Mouse (Mus musculus) ES-E14 (cell line): Measurements from ENCODE around the gene Hint3.

Source experiments
- HCFC1 ChIP-seq: IDR thresholded peaks from 2 replicates; pipeline ENCODE4 v1.6.1; 2012; ENCODE audit warnings: low read length, inconsistent platforms, borderline replicate concordance; ENCODE audit not compliant: insufficient read depth
- ZC3H11A ChIP-seq: IDR thresholded peaks from 2 replicates; pipeline ENCODE4 v1.6.1; 2012; ENCODE audit warnings: low read depth, mild to moderate bottlenecking, inconsistent platforms, low read length, borderline replicate concordance

GRCm38 (mm10) chr10:30624161-30625019 is 5.0 kb downstream of the Hint3 start:
- TF ChIP-seq ZC3H11A (no peak), HCFC1 (no peak)
